Mouse (Mus musculus): ENCODE results near the gene Pde3a.

DNA sequence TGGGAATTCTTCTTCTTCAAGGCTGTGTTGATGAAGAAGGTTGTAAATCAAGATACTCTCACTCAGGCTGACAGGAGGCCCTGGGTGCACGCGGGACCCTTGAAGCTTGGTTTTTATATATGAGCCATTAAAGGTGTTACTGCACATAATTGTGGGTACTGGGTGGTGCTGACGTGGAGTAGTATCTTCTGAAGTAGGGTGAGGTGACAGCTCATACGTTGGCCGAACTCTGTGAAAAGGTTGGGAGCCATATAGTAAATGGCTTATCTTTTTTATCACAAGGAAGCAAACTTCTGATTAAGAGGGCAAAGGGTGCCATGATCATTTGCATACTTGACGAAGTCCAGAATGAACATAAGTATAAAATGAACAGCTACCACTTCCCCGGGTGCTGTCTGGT is 3.5 kb downstream of the Pde3a start:
- TF ChIP-seq CTCF (IDR thresholded peaks at IDR 0.05; ENCODE audit: borderline replicate concordance, insufficient read depth, low read length) (no peak), POLR2A (IDR thresholded peaks at IDR 0.05; ENCODE audit: low read depth, low read length) (no peak)

Measured in embryonic fibroblast, embryonic 13.5 days (primary cell).